Mouse (Mus musculus) kidney, postnatal 14 days (tissue): Measurements from ENCODE around the gene Ankk1.
A peak's percentile ranks its signal among the peaks of the same experiment; 100 is the strongest.

ENCODE experiments used
- DNase-seq: peaks from one replicate; pipeline ENCODE4 v3.0.0; 2022; ENCODE audit warnings: mixed read lengths

The Ankk1 gene

DNA sequence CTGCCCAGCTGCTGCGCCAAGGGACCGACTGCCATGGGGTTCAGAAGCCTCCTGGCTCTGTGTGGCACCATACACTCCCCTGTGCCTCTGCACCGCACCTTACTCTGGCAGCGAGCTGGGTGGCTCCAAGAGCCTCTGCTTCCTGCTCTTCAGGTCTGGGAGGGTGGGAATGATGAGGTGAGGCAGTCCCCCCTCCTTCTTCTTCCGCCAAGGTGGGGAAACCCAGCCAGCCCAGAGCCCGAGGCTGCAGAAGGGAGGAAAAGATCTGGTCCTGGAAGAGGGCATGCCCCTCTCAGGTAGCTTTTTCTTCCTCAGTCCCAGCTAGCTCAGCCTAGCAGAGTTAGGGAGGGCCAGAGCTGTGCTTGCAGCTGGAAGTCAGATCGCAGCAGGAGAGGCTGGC is at the start of gene Ankk1:
TSS of gene Ankk1 (minus strand) at position 101 of the 400 bp plus-strand sequence.
- DNase-seq, result no peak

- no peak for DNase-seq
Observed at GRCm38 (mm10) chr9:49472126-49472525, 45.3 kb upstream of the Ankk1 start.

DNA sequence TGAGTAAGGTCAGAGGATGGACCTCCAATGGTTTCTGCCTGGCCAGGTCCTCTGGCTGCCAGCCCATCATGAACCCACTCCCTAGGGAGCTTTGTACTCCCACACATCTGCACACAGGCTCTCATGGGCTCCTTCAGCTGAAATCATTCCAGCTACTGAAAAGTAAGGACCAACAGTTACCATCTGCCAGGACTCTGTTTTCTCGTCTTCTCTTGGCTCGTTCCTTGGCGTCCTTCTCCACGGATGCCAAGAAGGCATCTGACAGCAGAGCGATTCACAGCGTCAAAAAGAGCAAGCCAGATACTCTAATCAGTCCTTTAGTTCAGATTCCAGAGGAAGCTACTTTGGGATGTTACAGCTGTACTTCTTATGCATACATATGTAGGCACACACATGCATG is 44.1 kb upstream of the Ankk1 start:
- DNase-seq, result no peak

DNA sequence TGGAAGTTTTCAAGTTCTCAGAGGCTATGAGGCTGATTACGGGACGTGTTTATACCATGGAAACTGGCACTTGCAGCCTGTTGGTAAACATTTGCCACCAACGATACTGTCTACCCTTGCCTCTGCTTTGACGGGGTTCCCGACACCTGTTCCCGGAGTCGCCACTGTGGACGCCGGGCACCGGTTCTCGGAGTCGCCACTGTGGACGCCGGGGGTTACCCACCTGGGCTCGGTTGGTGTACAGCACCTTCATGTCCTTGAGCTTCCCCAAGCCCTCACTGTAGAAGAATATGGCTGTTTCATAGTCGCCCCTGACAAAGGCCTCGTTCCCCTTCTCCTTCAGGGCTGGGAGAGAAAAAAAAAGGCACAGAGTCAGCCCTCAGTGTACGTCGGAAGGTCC is 43.2 kb upstream of the Ankk1 start:
- no peak for DNase-seq

DNA sequence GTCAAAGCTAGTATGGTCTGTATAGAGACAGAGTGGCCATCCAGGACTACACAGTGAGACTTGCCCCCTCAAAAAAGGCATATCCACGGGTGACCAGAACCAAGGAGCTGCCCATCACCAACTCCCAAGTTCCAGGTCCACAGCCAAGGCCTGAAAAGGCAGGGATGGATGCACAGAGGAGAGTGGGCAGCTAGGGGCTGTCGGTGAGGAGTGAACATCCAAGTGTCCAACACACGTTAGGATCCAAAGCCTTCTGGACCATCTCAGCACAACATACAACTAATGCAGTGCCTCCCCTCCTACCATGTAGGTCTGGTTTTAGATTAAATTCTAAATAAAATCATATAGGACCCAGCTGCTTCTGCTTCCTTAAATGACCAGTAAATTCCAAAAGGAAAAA is 29.3 kb upstream of the Ankk1 start:
- DNase-seq, result no peak

DNA sequence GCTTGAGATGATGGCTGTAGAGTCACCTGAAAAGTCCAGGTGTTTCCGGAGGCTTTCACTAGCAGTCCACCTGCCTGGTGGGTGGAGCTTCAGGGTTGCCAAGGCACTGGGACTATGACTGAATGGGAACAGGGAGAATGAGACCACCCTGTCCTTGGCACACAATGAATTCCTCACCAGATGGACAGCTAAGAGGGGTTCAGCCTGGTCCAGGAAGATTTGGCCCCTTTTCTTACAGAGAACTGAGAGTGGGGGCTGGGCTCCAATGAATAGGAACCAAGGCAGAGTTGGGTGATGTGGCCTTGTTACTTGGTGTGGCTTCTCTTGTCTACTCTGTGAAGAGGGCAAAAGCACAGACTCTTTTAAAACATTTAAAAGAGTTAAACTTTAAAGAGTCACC is 25.6 kb upstream of the Ankk1 start:
- no peak for DNase-seq

DNA sequence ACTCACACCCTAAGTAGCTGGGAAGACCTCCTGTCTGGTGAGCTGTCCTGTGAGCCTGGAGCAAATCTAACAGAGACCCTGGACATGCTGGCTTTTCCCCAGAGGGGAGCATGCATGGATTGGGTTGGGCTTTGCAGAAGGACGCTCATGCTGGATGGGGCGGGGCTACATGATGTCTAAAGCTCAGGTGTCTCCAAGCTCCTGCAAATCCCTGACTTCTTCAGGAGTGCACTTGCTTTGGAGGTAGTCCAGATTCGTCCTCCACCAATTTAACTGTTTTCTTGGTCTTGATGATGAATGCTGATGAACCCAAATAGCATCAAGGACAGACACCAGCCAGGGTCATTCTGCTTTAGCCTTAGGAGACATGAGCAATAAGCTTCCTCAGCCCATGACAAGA is 23.7 kb upstream of the Ankk1 start:
- DNase-seq, result no peak

GRCm38 (mm10) chr9:49442621-49443020 is 15.8 kb upstream of the Ankk1 start:
- no peak for DNase-seq

DNA sequence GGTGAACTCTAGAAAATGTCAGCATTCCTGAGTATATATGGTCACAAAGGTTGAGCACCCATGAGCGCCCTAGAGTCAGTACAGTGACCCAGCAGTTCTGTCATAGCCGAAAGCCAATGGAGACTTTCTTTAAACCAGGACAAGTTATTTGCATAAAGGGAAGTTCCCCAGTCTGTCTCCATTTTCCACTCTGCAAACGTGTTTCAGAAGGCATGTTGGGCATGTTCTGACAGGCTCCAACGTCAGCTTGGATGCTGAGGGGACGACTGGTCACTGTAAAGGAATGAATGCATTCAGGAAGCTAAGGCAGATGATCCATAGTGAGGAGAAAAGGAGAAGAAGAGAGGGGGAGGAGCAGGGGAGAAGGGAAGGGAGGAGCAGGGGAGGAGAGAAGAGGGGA is 657 bp upstream of the Ankk1 start:
- DNase-seq, result no peak

GRCm38 (mm10) chr9:49425585-49425984 is 1.2 kb downstream of the Ankk1 start:
- DNase-seq, result no peak

DNA sequence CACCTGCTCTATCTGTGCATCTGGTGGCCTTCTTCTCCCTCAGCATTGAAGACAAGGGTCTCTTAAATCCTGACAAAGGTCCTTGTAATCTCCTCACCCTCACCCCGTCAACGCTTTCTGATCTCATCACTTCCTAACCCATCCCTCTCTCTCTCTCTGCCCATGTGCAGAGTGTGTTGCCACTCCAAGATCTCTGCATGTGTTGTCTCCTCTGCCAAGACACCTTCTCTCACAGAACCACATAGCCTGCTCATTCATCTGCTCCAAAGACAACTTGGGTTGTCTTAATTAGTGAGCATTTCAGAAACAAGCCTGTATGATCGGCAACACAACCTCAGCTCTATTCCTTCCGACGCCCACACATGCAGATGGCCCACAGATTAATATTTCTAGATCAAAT is 3.0 kb downstream of the Ankk1 start:
- DNase-seq, result no peak

GRCm38 (mm10) chr9:49410621-49411020 is 16.2 kb downstream of the Ankk1 start:
- DNase-seq, result no peak

- DNase-seq, result no peak
Observed at GRCm38 (mm10) chr9:49407028-49407427, 19.8 kb downstream of the Ankk1 start.

- no peak for DNase-seq
Observed at GRCm38 (mm10) chr9:49403711-49404110, 23.1 kb downstream of the Ankk1 start.

- DNase-seq, result no peak
Observed at GRCm38 (mm10) chr9:49396006-49396405, 30.8 kb downstream of the Ankk1 start.

- no peak for DNase-seq
Observed at GRCm38 (mm10) chr9:49392242-49392641, 34.6 kb downstream of the Ankk1 start.

GRCm38 (mm10) chr9:49386119-49386518 is 40.7 kb downstream of the Ankk1 start:
- no peak for DNase-seq

GRCm38 (mm10) chr9:49385301-49385700 is 41.5 kb downstream of the Ankk1 start:
- peak; percentile 2 for DNase-seq

DNA sequence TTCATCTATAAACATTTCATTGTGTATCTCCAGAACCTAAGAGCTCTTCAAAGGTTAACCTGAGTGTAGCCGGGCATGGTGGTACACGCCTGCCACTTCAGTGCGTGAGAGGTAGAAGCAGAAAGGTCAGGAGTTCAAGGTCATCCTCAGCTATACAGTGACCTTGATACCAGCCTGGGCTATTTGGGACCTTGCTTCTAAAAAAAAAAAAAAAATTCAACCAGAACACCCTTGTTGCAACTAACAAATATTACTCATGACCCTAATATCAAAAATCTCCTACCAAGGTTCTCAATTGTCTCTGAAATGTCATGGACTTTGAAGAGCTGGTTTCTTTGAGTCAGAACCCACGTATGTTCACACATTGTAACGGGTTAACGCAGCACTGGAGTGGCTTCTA is 42.0 kb downstream of the Ankk1 start:
- DNase-seq, result no peak

GRCm38 (mm10) chr9:49384041-49384440 is 42.8 kb downstream of the Ankk1 start:
- no peak for DNase-seq

GRCm38 (mm10) chr9:49379962-49380361 is 46.9 kb downstream of the Ankk1 start:
- no peak for DNase-seq

GRCm38 (mm10) chr9:49373946-49374345 is 52.9 kb downstream of the Ankk1 start:
- no peak for DNase-seq

DNA sequence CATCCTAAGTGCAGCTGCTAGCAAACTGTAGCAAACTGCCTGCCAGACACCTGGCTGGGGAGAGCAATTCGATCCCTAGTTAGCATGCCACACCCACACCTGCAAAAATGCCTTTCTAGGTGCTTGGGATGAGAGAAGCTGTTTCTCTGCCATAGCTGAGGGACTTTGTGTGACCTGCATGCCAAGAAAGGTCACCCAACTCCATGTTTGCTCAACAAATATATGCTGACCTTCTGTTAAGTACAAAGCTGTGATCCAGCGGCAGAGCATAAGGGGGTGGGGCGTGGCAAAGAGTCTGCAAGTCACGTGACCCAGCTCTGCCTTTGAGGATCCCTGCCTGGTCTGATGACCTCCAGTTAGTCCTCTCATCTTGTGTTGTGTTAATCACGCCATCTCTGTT is 61.1 kb downstream of the Ankk1 start:
- no peak for DNase-seq
